Mouse (Mus musculus): Measurements from ENCODE around the gene Acadvl. TPM values are rescaled to one million over a fixed set of nuclear protein-coding genes. Genes with fewer than 3 reads are reported as not detected.

Acadvl gene
- polyA plus RNA-seq, 1 experiment from 2014 or later, result 58.4 TPM

MicroRNAs encoded within 50 kb of the gene (microRNA counts, 519-probe panel; counts per million panel counts)
- not detected for microRNA mmu-miR-324-3p
- 3,665 counts per million, percentile 19 among the panel's probes with 10 or more counts for microRNA mmu-miR-324-5p

Small RNA genes within 50 kb of the gene (microRNA-seq; reads per million reads assigned to microRNA genes)
- gene Gm44349 (not detected), gene Mir324 (3,124 reads per million, percentile 88 among the genes with 10 or more reads in this experiment)

Other genes with a start within 250 kb of the Acadvl start
- 2.0 and 2.2 TPM in 2 replicates for gene Zbtb4, start 249.5 kb downstream of the Acadvl start, polyA plus RNA-seq (2014; fragmentation: Nextera tagmentation; extraction: Ambion mirVana)
- 4.6 and 6.5 TPM in 2 replicates for gene Chrnb1, start 219.5 kb downstream of the Acadvl start, polyA plus RNA-seq (2014; fragmentation: Nextera tagmentation; extraction: Ambion mirVana)
- gene Fgf11, start 213.6 kb downstream of the Acadvl start, polyA plus RNA-seq (2014; fragmentation: Nextera tagmentation; extraction: Ambion mirVana), result 1.7 and 1.9 TPM in 2 replicates
- 6.4 and 7.7 TPM in 2 replicates for gene Tmem102, start 209.8 kb downstream of the Acadvl start, polyA plus RNA-seq (2014; fragmentation: Nextera tagmentation; extraction: Ambion mirVana)
- not detected in 2 replicates for gene Gm39566, start 200.1 kb downstream of the Acadvl start, polyA plus RNA-seq (2014; fragmentation: Nextera tagmentation; extraction: Ambion mirVana)
- not detected in 2 replicates for gene Spem2, start 196.9 kb downstream of the Acadvl start, polyA plus RNA-seq (2014; fragmentation: Nextera tagmentation; extraction: Ambion mirVana)
- gene Spem1, start 193.2 kb downstream of the Acadvl start, polyA plus RNA-seq (2014; fragmentation: Nextera tagmentation; extraction: Ambion mirVana), result 0.27 TPM in 1 of 2 replicates, not detected in the other
- gene Nlgn2, start 177.6 kb downstream of the Acadvl start, polyA plus RNA-seq (2014; fragmentation: Nextera tagmentation; extraction: Ambion mirVana), result 7.8 and 8.5 TPM in 2 replicates
- 354 and 512 TPM in 2 replicates for gene Tmem256, start 176.9 kb downstream of the Acadvl start, polyA plus RNA-seq (2014; fragmentation: Nextera tagmentation; extraction: Ambion mirVana)
- 84.3 and 105 TPM in 2 replicates for gene Plscr3, start 169.0 kb downstream of the Acadvl start, polyA plus RNA-seq (2014; fragmentation: Nextera tagmentation; extraction: Ambion mirVana)
- gene Tnk1, start 156.7 kb downstream of the Acadvl start, polyA plus RNA-seq (2014; fragmentation: Nextera tagmentation; extraction: Ambion mirVana), result 2.3 and 4.9 TPM in 2 replicates
- not detected in 2 replicates for gene Tmem95, start 137.4 kb downstream of the Acadvl start, polyA plus RNA-seq (2014; fragmentation: Nextera tagmentation; extraction: Ambion mirVana)
- gene Kctd11, start 134.0 kb downstream of the Acadvl start, polyA plus RNA-seq (2014; fragmentation: Nextera tagmentation; extraction: Ambion mirVana), result 3.8 and 6.4 TPM in 2 replicates
- gene Acap1, start 119.9 kb downstream of the Acadvl start, polyA plus RNA-seq (2014; fragmentation: Nextera tagmentation; extraction: Ambion mirVana), result 0.20 and 0.28 TPM in 2 replicates
- gene 2810408A11Rik, start 114.4 kb downstream of the Acadvl start, polyA plus RNA-seq (2014; fragmentation: Nextera tagmentation; extraction: Ambion mirVana), result 12.4 and 15.1 TPM in 2 replicates
- 13.0 and 16.3 TPM in 2 replicates for gene Neurl4, start 114.3 kb downstream of the Acadvl start, polyA plus RNA-seq (2014; fragmentation: Nextera tagmentation; extraction: Ambion mirVana)
- 73.4 and 82.0 TPM in 2 replicates for gene Gps2, start 101.5 kb downstream of the Acadvl start, polyA plus RNA-seq (2014; fragmentation: Nextera tagmentation; extraction: Ambion mirVana)
- gene Eif5a, start 93.5 kb downstream of the Acadvl start, polyA plus RNA-seq (2014; fragmentation: Nextera tagmentation; extraction: Ambion mirVana), result 2,108 and 2,169 TPM in 2 replicates
- gene Ybx2, start 79.6 kb downstream of the Acadvl start, polyA plus RNA-seq (2014; fragmentation: Nextera tagmentation; extraction: Ambion mirVana), result 10.1 and 10.7 TPM in 2 replicates
- gene Slc2a4, start 67.2 kb downstream of the Acadvl start, polyA plus RNA-seq (2014; fragmentation: Nextera tagmentation; extraction: Ambion mirVana), result 11.7 and 14.1 TPM in 2 replicates
- 117 and 132 TPM in 2 replicates for gene Cldn7, start 50.6 kb downstream of the Acadvl start, polyA plus RNA-seq (2014; fragmentation: Nextera tagmentation; extraction: Ambion mirVana)
- gene Ctdnep1, start 34.3 kb downstream of the Acadvl start, polyA plus RNA-seq (2014; fragmentation: Nextera tagmentation; extraction: Ambion mirVana), result 34.5 and 50.1 TPM in 2 replicates
- 117 and 141 TPM in 2 replicates for gene Elp5, start 32.9 kb downstream of the Acadvl start, polyA plus RNA-seq (2014; fragmentation: Nextera tagmentation; extraction: Ambion mirVana)
- 426 and 499 TPM in 2 replicates for gene Gabarap, start 24.3 kb downstream of the Acadvl start, polyA plus RNA-seq (2014; fragmentation: Nextera tagmentation; extraction: Ambion mirVana)
- 48.5 and 63.1 TPM in 2 replicates for gene Phf23, start 19.6 kb downstream of the Acadvl start, polyA plus RNA-seq (2014; fragmentation: Nextera tagmentation; extraction: Ambion mirVana)
- gene Dvl2, start 14.8 kb downstream of the Acadvl start, polyA plus RNA-seq (2014; fragmentation: Nextera tagmentation; extraction: Ambion mirVana), result 28.2 and 34.9 TPM in 2 replicates
- gene Dlg4, start 1.5 kb upstream of the Acadvl start, polyA plus RNA-seq (2014; fragmentation: Nextera tagmentation; extraction: Ambion mirVana), result 13.2 and 16.4 TPM in 2 replicates
- gene Asgr1, start 38.7 kb upstream of the Acadvl start, polyA plus RNA-seq (2014; fragmentation: Nextera tagmentation; extraction: Ambion mirVana), result 2.0 and 2.4 TPM in 2 replicates
- gene Asgr2, start 77.2 kb upstream of the Acadvl start, polyA plus RNA-seq (2014; fragmentation: Nextera tagmentation; extraction: Ambion mirVana), result not detected in 2 replicates
- gene Mgl2, start 114.9 kb upstream of the Acadvl start, polyA plus RNA-seq (2014; fragmentation: Nextera tagmentation; extraction: Ambion mirVana), result 0.60 TPM in 1 of 2 replicates, not detected in the other
- 0.57 and 0.74 TPM in 2 replicates for gene Clec10a, start 140.8 kb upstream of the Acadvl start, polyA plus RNA-seq (2014; fragmentation: Nextera tagmentation; extraction: Ambion mirVana)
- 3.0 and 3.5 TPM in 2 replicates for gene Slc16a11, start 197.3 kb upstream of the Acadvl start, polyA plus RNA-seq (2014; fragmentation: Nextera tagmentation; extraction: Ambion mirVana)
- gene Slc16a13, start 205.7 kb upstream of the Acadvl start, polyA plus RNA-seq (2014; fragmentation: Nextera tagmentation; extraction: Ambion mirVana), result 8.4 and 14.2 TPM in 2 replicates
- 19.2 and 20.0 TPM in 2 replicates for gene Bcl6b, start 214.4 kb upstream of the Acadvl start, polyA plus RNA-seq (2014; fragmentation: Nextera tagmentation; extraction: Ambion mirVana)
- gene 0610010K14Rik, start 222.5 kb upstream of the Acadvl start, polyA plus RNA-seq (2014; fragmentation: Nextera tagmentation; extraction: Ambion mirVana), result 180 and 243 TPM in 2 replicates
- gene Gm21988, start 224.4 kb upstream of the Acadvl start, polyA plus RNA-seq (2014; fragmentation: Nextera tagmentation; extraction: Ambion mirVana), result 7.8 and 10.5 TPM in 2 replicates
- gene Rnasek, start 224.4 kb upstream of the Acadvl start, polyA plus RNA-seq (2014; fragmentation: Nextera tagmentation; extraction: Ambion mirVana), result 149 and 173 TPM in 2 replicates
- gene Alox12, start 239.9 kb upstream of the Acadvl start, polyA plus RNA-seq (2014; fragmentation: Nextera tagmentation; extraction: Ambion mirVana), result 3.3 and 3.6 TPM in 2 replicates